Mouse (Mus musculus) T-cell, adult 2 months (primary cell): ENCODE measurements around the gene Gm48552.

Experiments used
- DNase-seq: peaks from one replicate; pipeline ENCODE4 v3.0.0; 2022; ENCODE audit warnings: low spot score

The Gm48552 gene

GRCm38 (mm10) chr10:81431526-81432168 is 42.8 kb downstream of the Gm48552 start:
- DNase-seq = peak; percentile 29

DNA sequence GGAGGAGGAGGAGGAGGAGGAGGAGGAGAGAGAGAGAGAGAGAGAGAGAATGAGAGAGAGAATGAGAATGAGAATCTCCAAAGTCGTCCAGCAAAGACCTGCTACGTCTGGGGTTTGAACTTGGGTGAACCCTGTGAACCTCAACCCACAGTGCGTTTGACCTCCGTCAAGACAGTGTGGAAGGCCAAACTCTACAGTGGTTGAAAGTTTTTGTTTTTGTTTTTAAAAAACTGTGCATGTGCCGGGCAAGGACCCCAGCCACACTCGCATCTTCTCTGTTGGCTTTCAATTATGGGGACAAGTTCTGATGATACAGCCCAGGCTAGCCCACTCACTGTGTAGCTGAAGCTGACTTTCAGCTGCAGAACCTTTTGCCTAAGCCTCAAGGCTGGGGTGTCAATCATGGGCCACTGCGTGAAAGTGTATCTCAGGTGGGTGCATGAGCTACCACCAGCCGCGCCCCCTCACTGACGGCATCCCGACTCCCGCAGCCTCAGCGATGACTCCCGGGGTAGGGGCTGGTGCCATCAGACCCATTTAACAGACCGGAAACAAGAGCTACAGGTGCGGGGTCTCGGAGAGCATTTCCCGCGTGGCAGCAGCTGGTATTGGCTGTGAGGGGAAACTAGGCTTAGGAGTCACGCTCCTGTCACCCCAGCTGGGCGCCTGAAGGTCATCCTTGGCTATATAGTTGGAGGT is 43.5 kb downstream of the Gm48552 start:
- no peak for DNase-seq

DNA sequence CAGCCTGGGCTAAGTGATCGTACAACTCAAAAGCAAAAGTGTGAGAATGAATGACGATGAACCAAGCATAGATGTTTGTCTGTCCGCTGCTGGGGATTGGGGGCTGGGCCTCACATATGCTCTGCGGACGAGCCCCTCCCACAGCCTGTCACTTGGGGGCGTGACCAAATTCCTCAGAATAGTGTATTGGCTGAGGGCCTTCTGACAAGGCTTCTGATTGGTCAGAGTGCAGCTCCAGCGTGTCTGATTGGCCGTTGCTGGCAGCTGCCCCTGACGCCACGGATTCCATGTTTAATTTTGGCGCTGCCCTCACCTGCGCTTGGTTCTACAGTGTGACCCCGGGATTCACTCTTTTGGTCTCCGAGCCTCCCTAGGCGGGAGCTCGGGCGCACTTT is 44.1 kb downstream of the Gm48552 start:
- DNase-seq = peak; percentile 94

- DNase-seq = peak; percentile 79
These were observed 44.9 kb downstream of the Gm48552 start for GRCm38 (mm10) chr10:81433541-81434289.

DNA sequence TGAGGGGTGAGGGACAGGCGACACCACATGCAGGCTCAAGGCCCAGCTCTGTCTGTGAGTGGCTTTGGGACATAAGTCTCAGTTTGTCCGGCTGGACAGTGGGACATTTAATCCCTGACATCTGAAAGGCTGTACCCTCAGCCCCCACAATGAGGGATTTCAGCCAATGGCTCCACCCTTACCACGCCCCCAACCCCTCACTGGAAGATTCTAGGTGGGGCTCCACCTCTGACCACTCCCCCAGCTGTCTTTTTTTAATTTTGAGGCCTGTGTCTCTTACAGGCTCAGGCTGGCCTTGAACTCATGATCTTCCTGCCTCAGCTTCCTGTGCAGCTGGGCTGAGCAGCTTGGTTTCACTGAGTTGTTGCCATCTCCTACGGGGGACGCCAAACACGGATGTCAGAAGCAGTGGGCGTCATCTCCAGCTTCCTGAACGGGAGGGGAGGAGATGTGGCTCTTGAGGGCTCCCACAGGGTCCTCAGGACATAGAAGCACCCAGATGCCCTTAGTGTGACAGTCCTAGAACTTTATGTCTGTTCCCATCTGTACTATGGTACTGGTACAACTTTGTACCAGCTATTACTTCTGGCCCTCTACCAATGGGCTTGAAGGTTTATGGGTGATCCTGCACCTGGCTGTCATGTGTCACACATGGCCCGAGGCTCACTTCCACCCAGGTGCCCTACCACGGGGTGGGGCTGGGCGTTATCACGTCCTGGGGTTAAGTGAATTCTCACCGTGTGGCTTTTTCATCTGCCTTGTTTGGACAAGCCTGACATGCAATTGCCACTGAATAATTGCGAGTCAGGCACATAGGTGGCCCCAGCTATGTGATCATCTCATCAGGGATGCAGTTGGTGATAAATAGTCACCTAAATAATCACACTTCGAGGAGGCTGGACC is 45.8 kb downstream of the Gm48552 start:
- DNase-seq = peak; percentile 36

GRCm38 (mm10) chr10:81435436-81435835 is 46.6 kb downstream of the Gm48552 start:
- no peak for DNase-seq
